Mouse (Mus musculus) heart, embryonic 14.5 days (tissue): ENCODE results near the gene Folh1. TPM values are rescaled to one million over a fixed set of nuclear protein-coding genes. Genes with fewer than 3 reads are reported as not detected.

Experiments
- ATAC-seq: fragments of 200-750 bp; cut with Nextera tagmentation; 2 replicates; pipeline ENCODE4 v1.8.0; 2017; ENCODE audit warnings: low read depth, moderate TSS enrichment; ENCODE audit not compliant: insufficient number of reproducible peaks, insufficient read depth, low FRiP score
- H3K27ac ChIP-seq, 2 experiments: fragments of 200-500 bp in 1 of 2; fragments of 300-500 bp in 1 of 2; sonication (generic) in 1 of 2; replicated peaks in 1 of 2; 2 replicates each; pipeline ENCODE4 v1.5.1; 2012 to 2014; ENCODE audit warnings: low read depth in 2 of 2, low read length in 2 of 2, control low read depth in 1 of 2, mild to moderate bottlenecking in 1 of 2, mixed read lengths in 1 of 2; ENCODE audit not compliant: control insufficient read depth in 1 of 2, insufficient read depth in 1 of 2
- H3K27me3 ChIP-seq: fragments of 300-500 bp; sonication (generic); 2 replicates; pipeline ENCODE4 v1.6.1; 2014; ENCODE audit warnings: mild to moderate bottlenecking, low read length, control low read depth; ENCODE audit not compliant: control insufficient read depth, insufficient read depth
- H3K36me3 ChIP-seq: fragments of 300-500 bp; sonication (generic); 2 replicates; pipeline ENCODE4 v1.6.1; 2014; ENCODE audit warnings: mild to moderate bottlenecking, control low read depth, low read length, mixed read lengths; ENCODE audit not compliant: control insufficient read depth, insufficient read depth
- H3K4me1 ChIP-seq, 2 experiments: fragments of 200-500 bp in 1 of 2; fragments of 300-500 bp in 1 of 2; sonication (generic) in 1 of 2; 2 replicates each; pipeline ENCODE4 v1.6.1; 2012 to 2014; ENCODE audit warnings: low read length in 2 of 2, control low read depth in 1 of 2, mixed read lengths in 1 of 2; ENCODE audit not compliant: control insufficient read depth in 2 of 2, insufficient read depth in 2 of 2
- H3K4me2 ChIP-seq: fragments of 300-500 bp; sonication (generic); 2 replicates; pipeline ENCODE4 v1.6.1; 2014; ENCODE audit warnings: mild to moderate bottlenecking, low read length
- H3K4me3 ChIP-seq, 2 experiments: fragments of 200-500 bp in 1 of 2; fragments of 300-500 bp in 1 of 2; sonication (generic) in 1 of 2; 2 replicates each; pipeline ENCODE4 v1.5.1; 2012 to 2014; ENCODE audit warnings: low read length in 2 of 2, mild to moderate bottlenecking in 2 of 2, control low read depth in 1 of 2, low read depth in 1 of 2, moderate library complexity in 1 of 2; ENCODE audit not compliant: control insufficient read depth in 1 of 2, insufficient read depth in 1 of 2
- H3K9ac ChIP-seq: fragments of 300-500 bp; sonication (generic); 2 replicates; pipeline ENCODE4 v1.6.1; 2014; ENCODE audit warnings: mild to moderate bottlenecking, low read length
- H3K9me3 ChIP-seq: fragments of 300-500 bp; sonication (generic); 2 replicates; pipeline ENCODE4 v1.6.1; 2016; ENCODE audit warnings: low read length, control low read depth; ENCODE audit not compliant: control insufficient read depth
- polyA plus RNA-seq: library from polyadenylated mRNA; unstranded; fragments of >200 nt; fragmentation: Nextera tagmentation; extraction: Ambion mirVana; gene quantifications from 2 replicates; pipeline ENCODE4 v1.2.1, GENCODE M21; 2014

Gene Folh1
- polyA plus RNA-seq, 1 experiment from 2014 or later = not detected

DNA sequence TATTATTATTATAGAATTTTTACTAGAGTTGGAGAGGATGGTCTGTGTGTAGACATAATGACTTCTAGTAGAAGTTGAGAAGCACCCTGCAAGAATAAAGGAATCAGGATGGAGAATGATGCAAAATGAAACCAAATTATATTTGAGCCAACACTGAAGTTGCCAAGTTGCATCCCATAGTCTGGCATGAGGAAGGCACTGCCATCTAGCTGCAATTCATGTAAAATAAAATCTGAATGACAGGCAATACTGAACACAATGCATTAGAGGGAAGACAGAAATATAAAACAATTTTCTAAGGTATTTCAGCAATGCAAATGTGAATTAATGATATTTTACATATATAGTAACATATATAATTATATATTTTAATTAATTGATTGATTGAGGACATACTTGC lies 50.7 kb downstream of the Folh1 start:
- ATAC-seq = no peak
- Histone ChIP-seq H3K27me3 (no peaks in the 10 kb centered on the region), H3K27ac (no peak overlapping the region), H3K9me3 (no peaks in the 10 kb centered on the region), H3K36me3 (no peaks in the 10 kb centered on the region), H3K4me2 (no peak overlapping the region), H3K4me1 (no peaks in the 10 kb centered on the region), H3K9ac (no peak overlapping the region), H3K4me3 (no peak overlapping the region)

DNA sequence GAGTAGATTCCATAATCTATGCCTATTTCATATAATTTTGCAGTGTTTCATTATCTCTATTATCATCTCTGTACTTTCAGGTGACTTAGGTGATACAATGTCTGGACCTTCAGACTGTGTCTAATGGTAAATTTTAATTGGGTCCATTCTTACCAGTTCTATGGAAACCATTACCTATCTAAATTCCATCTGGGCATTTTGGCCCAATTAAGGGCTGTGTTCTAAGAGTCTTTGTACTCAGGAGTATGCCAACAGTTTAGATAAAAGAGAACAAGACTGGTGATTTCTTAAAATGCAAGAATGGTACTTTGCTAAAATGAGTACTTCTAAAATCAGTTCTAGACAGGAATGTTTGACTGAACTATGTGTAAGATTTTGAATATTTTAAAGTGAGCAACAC lies 87.7 kb downstream of the Folh1 start, which contains the start of gene Olfr292:
Gene Olfr292, plus strand, starts transcription at position 301 of the 400 bp plus-strand sequence.
- ATAC-seq = no peak

More for the DNA sequence above, 87.7 kb downstream of the Folh1 start, which contains the start of gene Olfr292:
- Histone ChIP-seq H3K27me3 (no peaks in the 10 kb centered on the region), H3K9me3 (no peaks in the 10 kb centered on the region), H3K4me3 (no peak within 1 kb of the TSS), H3K9ac (no peak within 1 kb of the TSS), H3K4me1 (no peaks in the 10 kb centered on the region), H3K36me3 (no peaks in the 10 kb centered on the region), H3K4me2 (no peak within 1 kb of the TSS), H3K27ac (no peak within 1 kb of the TSS)

Other genes starting within 250 kb of the Folh1 start
- not detected in 2 replicates for gene Olfr295, start 192.1 kb downstream of the Folh1 start, polyA plus RNA-seq
- not detected in 2 replicates for gene Olfr294, start 159.3 kb downstream of the Folh1 start, polyA plus RNA-seq
- not detected in 2 replicates for gene Olfr293, start 126.9 kb downstream of the Folh1 start, polyA plus RNA-seq
- not detected in 2 replicates for gene Olfr292, start 87.6 kb downstream of the Folh1 start, polyA plus RNA-seq
- gene Vmn2r77, start 19.1 kb upstream of the Folh1 start, polyA plus RNA-seq = not detected in 2 replicates
- not detected in 2 replicates for gene Vmn2r78, start 139.2 kb upstream of the Folh1 start, polyA plus RNA-seq
- not detected in 2 replicates for gene Vmn2r79, start 220.2 kb upstream of the Folh1 start, polyA plus RNA-seq